Mouse (Mus musculus): ENCODE data around the gene Ankfn1. TPM values are rescaled to one million over a fixed set of nuclear protein-coding genes. Genes with fewer than 3 reads are reported as not detected.

The Ankfn1 gene
- polyA plus RNA-seq, 1 experiment from 2014 or later = 0.52 TPM

DNA sequence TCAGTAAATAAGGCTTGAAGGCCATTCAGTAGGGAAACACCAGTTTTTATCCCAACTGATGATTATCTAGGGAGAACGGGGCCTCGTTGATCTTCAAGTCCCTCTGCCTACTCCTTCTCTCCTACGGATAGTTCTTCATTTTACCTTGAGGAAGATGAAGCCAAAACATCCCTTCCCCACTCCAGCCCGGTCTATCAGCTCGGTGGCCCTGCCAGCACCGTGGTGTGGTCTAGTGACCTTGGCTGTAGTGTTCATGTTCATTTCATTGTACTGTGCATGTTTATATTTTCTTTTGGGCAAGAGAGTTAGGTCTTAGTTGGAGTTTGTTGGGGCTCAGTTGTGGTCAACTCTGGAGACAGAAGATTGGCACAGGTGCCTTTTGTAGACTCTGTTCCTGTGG, 328.5 kb downstream of the Ankfn1 start:
- H3K4me3 ChIP-seq = no peak overlapping the region
- no peak overlapping the region for H3K27ac ChIP-seq
- H3K9ac ChIP-seq = no peak overlapping the region
- no peak overlapping the region for H3K4me2 ChIP-seq (replicated peaks)
- H3K4me1 ChIP-seq = peaks cover 35% of the 10 kb centered on the region
- no peaks in the 10 kb centered on the region for H3K36me3 ChIP-seq
- 0 out of 2 replicates have a peak, but pooled peaks cover 2% of the 10 kb centered on the region for H3K27me3 ChIP-seq
- 96% methylated on average over 6 of the region's 6 CpGs for WGBS
- ATAC-seq (ENCODE audit: low FRiP score, low read depth) = no peak
- H3K9me3 ChIP-seq = no peaks in the 10 kb centered on the region

- no peak overlapping the region; the same call in 1 of the 2 replicates for H3K27ac ChIP-seq
- no peak overlapping the region for H3K9ac ChIP-seq
- H3K9me3 ChIP-seq = no peaks in the 10 kb centered on the region
- no peak overlapping the region for H3K4me2 ChIP-seq (replicated peaks)
- H3K36me3 ChIP-seq = no peaks in the 10 kb centered on the region
- H3K27me3 ChIP-seq = 0 out of 2 replicates have a peak, but pooled peaks cover 3% of the 10 kb centered on the region
- no peak overlapping the region for H3K4me3 ChIP-seq
- H3K4me1 ChIP-seq = peaks cover 28% of the 10 kb centered on the region
- 73% methylated on average over 12 of the region's 12 CpGs for WGBS
- no peak for ATAC-seq (ENCODE audit: low FRiP score, low read depth)
These were observed 330.0 kb downstream of the Ankfn1 start for GRCm38 (mm10) chr11:89447477-89447876.

- Histone ChIP-seq H3K27me3 (0 out of 2 replicates have a peak, but pooled peaks cover 3% of the 10 kb centered on the region), H3K9me3 (no peaks in the 10 kb centered on the region), H3K27ac (no peak overlapping the region), H3K4me3 (no peak overlapping the region), H3K4me1 (no peaks in the 10 kb centered on the region), H3K36me3 (no peaks in the 10 kb centered on the region), H3K4me2 (replicated peaks) (no peak overlapping the region), H3K9ac (no peak overlapping the region)
- ATAC-seq (ENCODE audit: low FRiP score, low read depth) = no peak
- 67% methylated on average over 6 of the region's 6 CpGs for WGBS
These were observed 336.9 kb downstream of the Ankfn1 start for GRCm38 (mm10) chr11:89440566-89440965.

DNA sequence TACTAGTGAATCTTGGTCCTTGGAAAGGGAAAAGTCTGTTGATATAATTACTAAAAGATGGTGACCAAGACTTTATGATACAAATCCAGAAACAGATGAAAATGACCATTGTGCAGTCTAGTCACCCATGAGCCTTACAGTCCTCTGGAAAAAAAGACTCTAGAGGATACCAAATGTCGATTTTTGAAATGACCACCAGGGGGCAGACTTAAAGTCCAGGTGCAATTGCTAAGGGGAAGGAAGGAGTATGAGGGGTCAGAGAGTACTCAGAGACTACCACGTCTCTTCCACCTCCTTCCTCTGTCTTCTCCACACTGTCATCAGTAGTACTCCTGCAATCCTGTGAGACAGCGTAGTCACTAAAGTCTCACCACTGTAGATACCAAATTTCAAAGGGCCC, 353.1 kb downstream of the Ankfn1 start:
- H3K4me2 ChIP-seq (replicated peaks) = no peak overlapping the region
- H3K27ac ChIP-seq = no peak overlapping the region
- H3K9ac ChIP-seq = no peak overlapping the region
- 52% methylated on average over 3 of the region's 3 CpGs for WGBS
- H3K9me3 ChIP-seq = no peaks in the 10 kb centered on the region
- peaks cover 37% of the 10 kb centered on the region for H3K4me1 ChIP-seq
- H3K36me3 ChIP-seq = no peaks in the 10 kb centered on the region
- 0 out of 2 replicates have a peak, but pooled peaks cover 4% of the 10 kb centered on the region for H3K27me3 ChIP-seq
- no peak for ATAC-seq (ENCODE audit: low FRiP score, low read depth)
- H3K4me3 ChIP-seq = no peak overlapping the region

DNA sequence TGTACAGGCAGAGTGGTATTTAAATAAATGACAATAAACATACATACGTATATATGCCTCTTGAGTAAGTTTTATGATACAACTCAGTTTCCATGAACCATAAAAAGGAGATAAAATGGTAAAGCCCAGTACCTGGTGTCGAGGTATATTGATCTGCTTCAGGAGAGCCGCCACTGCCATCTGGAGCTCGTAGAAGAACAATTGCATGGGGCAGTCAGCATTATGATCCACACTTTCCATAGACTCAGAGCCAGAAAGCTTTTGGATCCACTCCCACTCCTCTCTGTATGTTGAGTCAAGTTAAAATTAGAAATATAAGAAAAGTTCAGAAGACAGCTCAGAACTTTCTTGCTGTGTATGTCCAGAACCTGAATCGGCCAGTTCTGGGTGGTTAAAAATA, 354.8 kb downstream of the Ankfn1 start:
- Histone ChIP-seq H3K9ac (no peak overlapping the region), H3K27me3 (0 out of 2 replicates have a peak, but pooled peaks cover 4% of the 10 kb centered on the region), H3K4me1 (peaks cover 32% of the 10 kb centered on the region), H3K4me3 (no peak overlapping the region), H3K9me3 (no peaks in the 10 kb centered on the region), H3K27ac (no peak overlapping the region), H3K36me3 (no peaks in the 10 kb centered on the region), H3K4me2 (replicated peaks) (no peak overlapping the region)
- 42% methylated on average over 5 of the region's 5 CpGs for WGBS
- ATAC-seq (ENCODE audit: low FRiP score, low read depth) = peak; percentile 74

DNA sequence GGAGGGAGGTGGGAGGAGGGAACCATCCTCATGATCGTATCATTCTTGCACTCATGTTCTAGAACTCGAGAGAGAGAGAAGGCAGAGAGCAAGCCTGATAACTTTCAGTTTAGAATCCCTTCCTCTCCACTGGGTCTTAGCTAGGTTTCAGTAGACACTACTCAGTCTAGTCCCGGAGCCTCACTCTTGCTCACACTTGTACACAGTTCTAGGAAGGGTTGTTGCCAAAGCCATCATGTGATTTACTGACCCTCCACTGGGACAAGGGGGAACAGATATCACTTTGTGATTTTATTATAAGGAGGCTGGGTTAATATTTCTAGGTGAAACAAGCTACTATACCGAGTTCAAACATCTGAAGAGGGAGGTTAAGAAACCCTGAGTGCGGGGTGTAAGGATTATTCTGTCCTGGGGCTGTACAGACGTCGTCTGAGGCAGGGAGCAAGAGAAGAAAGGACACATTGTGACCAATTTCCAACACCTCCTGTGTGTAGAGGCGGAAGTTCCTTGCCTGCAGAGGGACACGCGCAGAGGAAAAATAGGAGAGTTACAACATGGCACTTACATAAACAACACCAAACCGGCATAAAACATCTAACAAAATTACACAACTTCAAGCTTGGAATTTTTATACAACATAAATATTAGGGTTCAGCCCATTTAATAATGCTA, 356.6 kb downstream of the Ankfn1 start:
- ATAC-seq (ENCODE audit: low FRiP score, low read depth) = peak; percentile 45; the same call in 1 of the 2 replicates
- H3K27ac ChIP-seq = peak overlapping the region; percentile 65
- H3K36me3 ChIP-seq = no peaks in the 10 kb centered on the region
- H3K4me3 ChIP-seq = no peak overlapping the region
- no peaks in the 10 kb centered on the region for H3K9me3 ChIP-seq
- H3K4me1 ChIP-seq = peaks cover 36% of the 10 kb centered on the region
- H3K27me3 ChIP-seq = peaks cover 4% of the 10 kb centered on the region; the same call in 1 of the 2 replicates
- 0 out of 2 replicates have a peak overlapping the region, but pooled peaks have one; percentile 7 for H3K4me2 ChIP-seq (replicated peaks)
- WGBS = 45% methylated on average over 11 of the region's 11 CpGs
- H3K9ac ChIP-seq = no peak overlapping the region

DNA sequence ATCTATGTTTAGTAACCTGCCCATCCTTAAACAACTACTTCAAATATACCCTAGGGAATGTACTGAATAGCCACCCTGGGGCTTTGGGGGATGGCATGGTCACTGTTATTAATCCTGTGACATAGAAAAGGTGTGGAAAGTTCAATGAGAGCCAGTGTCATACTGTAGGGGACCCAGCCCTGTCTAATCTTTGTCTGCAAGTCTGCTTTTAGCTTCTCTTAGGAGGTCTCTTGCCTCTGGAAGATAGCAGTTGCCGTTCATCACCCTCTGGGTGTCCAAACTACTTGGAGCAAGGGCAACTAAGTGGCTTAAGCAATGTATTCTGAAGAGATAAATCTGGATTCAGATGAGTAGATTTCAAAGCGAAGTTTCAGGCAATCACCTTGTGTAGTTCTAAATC, 357.6 kb downstream of the Ankfn1 start:
- Histone ChIP-seq H3K36me3 (no peaks in the 10 kb centered on the region), H3K4me2 (replicated peaks) (no peak overlapping the region), H3K4me1 (peaks cover 36% of the 10 kb centered on the region), H3K27me3 (peaks cover 4% of the 10 kb centered on the region; the same call in 1 of the 2 replicates), H3K27ac (no peak overlapping the region), H3K4me3 (no peak overlapping the region), H3K9me3 (no peaks in the 10 kb centered on the region), H3K9ac (no peak overlapping the region)
- WGBS = 87% methylated on average over 2 of the region's 2 CpGs
- no peak for ATAC-seq (ENCODE audit: low FRiP score, low read depth)

DNA sequence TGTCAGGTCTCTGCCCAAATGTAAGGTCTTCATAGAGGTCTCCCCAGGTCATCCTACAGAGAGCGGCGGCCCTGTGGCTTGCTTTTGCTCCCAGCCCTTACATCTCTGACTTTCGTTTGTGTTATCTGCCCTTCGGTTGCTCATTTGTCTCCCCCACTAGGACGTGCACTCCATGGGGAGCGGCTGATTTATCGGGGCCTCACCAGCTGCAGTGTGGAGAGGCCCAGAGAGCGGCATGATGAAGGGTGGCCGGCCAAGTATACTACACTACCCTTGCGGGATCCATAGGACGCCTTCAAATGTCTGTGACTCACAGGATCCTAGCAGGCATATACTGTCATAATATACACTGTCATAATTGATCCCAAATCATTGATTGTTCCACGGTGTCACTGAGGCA, 358.8 kb downstream of the Ankfn1 start:
- Histone ChIP-seq H3K27ac (no peak overlapping the region), H3K27me3 (peaks cover 4% of the 10 kb centered on the region; the same call in 1 of the 2 replicates), H3K36me3 (no peaks in the 10 kb centered on the region), H3K4me2 (replicated peaks) (no peak overlapping the region), H3K4me3 (no peak overlapping the region), H3K4me1 (peaks cover 36% of the 10 kb centered on the region), H3K9ac (no peak overlapping the region), H3K9me3 (no peaks in the 10 kb centered on the region)
- 72% methylated on average over 12 of the region's 12 CpGs for WGBS
- ATAC-seq (ENCODE audit: low FRiP score, low read depth) = no peak

GRCm38 (mm10) chr11:89416769-89417168, 360.7 kb downstream of the Ankfn1 start:
- H3K27me3 ChIP-seq = peaks cover 4% of the 10 kb centered on the region; the same call in 1 of the 2 replicates
- ATAC-seq (ENCODE audit: low FRiP score, low read depth) = no peak
- no peak overlapping the region for H3K27ac ChIP-seq
- WGBS = 66% methylated on average over 6 of the region's 6 CpGs
- H3K36me3 ChIP-seq = no peaks in the 10 kb centered on the region
- H3K4me1 ChIP-seq = peaks cover 22% of the 10 kb centered on the region
- no peaks in the 10 kb centered on the region for H3K9me3 ChIP-seq
- H3K4me2 ChIP-seq (replicated peaks) = no peak overlapping the region
- H3K9ac ChIP-seq = no peak overlapping the region
- no peak overlapping the region for H3K4me3 ChIP-seq

- H3K4me3 ChIP-seq = no peak overlapping the region
- peaks cover 27% of the 10 kb centered on the region for H3K4me1 ChIP-seq
- WGBS = 43% methylated on average over 6 of the region's 6 CpGs
- peak overlapping the region; percentile 61; the same call in 1 of the 2 replicates for H3K27ac ChIP-seq
- no peak overlapping the region for H3K4me2 ChIP-seq (replicated peaks)
- no peaks in the 10 kb centered on the region for H3K36me3 ChIP-seq
- H3K27me3 ChIP-seq = peaks cover under 1% of the 10 kb centered on the region; the same call in 1 of the 2 replicates
- peak; percentile 82; the same call in 1 of the 2 replicates for ATAC-seq (ENCODE audit: low FRiP score, low read depth)
- H3K9me3 ChIP-seq = no peaks in the 10 kb centered on the region
- no peak overlapping the region for H3K9ac ChIP-seq
These were observed 368.7 kb downstream of the Ankfn1 start for GRCm38 (mm10) chr11:89408774-89409173.

DNA sequence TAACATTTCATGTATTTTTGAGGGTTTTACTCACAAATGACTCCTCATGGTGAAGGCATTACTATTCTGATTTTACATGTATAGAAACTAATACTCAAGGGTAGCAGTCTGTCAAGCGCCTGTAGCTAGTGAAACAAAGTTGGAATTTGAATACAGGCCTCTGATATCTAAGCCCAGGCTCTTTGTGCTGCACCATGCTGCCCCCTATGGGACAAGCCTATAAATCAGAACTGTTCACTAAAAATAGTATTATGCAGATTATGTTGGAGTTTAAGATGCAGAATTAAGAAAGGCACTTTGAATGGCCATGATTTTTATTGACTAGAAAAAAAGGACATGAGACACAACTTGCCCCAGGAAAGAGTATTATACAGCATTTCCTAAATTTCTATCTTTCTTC, 373.0 kb downstream of the Ankfn1 start:
- H3K9me3 ChIP-seq = no peaks in the 10 kb centered on the region
- H3K27ac ChIP-seq = no peak overlapping the region
- 89% methylated on average over 1 of the region's 1 CpGs for WGBS
- H3K4me2 ChIP-seq (replicated peaks) = no peak overlapping the region
- H3K36me3 ChIP-seq = no peaks in the 10 kb centered on the region
- peaks cover 6% of the 10 kb centered on the region for H3K27me3 ChIP-seq
- H3K9ac ChIP-seq = no peak overlapping the region
- no peak overlapping the region for H3K4me3 ChIP-seq
- no peak for ATAC-seq (ENCODE audit: low FRiP score, low read depth)
- H3K4me1 ChIP-seq = peaks cover 19% of the 10 kb centered on the region

DNA sequence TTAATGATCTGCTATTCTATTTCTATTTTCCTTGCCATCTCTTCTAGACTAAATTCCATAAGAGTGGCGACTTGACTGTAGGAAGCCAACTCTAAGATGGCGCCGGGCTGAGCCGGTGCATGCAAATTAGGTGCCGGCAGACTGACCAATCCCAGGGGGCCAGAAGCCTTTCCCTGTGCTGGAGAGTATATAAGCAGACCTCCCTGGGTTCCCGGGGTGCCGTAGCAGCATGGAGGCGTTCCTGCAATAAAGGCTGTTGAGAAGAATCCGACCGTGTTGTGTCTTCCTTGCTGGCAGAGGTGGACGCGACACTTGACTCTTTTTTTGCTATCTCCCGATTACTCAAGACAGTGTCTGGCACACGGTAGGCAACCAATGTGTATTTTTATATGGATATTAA, 374.0 kb downstream of the Ankfn1 start:
- Histone ChIP-seq H3K4me1 (peaks cover 10% of the 10 kb centered on the region; the same call in 1 of the 2 replicates), H3K36me3 (no peaks in the 10 kb centered on the region), H3K4me2 (replicated peaks) (no peak overlapping the region), H3K27ac (no peak overlapping the region), H3K9me3 (no peaks in the 10 kb centered on the region), H3K4me3 (no peak overlapping the region), H3K9ac (no peak overlapping the region), H3K27me3 (peaks cover 6% of the 10 kb centered on the region)
- no peak for ATAC-seq (ENCODE audit: low FRiP score, low read depth)
- WGBS = 89% methylated on average over 14 of the region's 14 CpGs
